Mouse (Mus musculus) kidney, adult 18-20 months (tissue): Measurements from ENCODE around the gene Gm28048.
A peak's percentile ranks its signal among the peaks of the same experiment; 100 is the strongest.

Source experiments
- DNase-seq: peaks from one replicate; pipeline ENCODE4 v3.0.0; 2021

The Gm28048 gene

DNA sequence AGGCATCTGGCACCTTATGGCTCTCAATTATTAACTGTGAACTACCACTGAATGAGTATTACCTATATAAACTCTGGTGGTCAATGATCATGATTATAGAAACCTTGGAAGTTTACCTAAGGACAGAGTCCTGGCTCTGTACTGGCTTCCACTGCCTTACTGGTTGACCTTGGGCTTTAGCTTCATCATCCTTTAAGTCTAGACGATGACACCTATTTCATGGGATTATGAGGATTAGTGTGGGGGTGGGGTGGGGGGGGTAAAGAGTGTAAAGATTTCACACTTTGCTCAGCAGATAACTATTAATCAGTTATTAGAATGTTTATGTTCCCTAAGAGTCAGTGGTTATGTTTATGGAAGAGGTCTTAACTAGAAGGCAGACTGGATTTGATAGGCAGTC is 7.9 kb upstream of the Gm28048 start:
- DNase-seq = no peak

DNA sequence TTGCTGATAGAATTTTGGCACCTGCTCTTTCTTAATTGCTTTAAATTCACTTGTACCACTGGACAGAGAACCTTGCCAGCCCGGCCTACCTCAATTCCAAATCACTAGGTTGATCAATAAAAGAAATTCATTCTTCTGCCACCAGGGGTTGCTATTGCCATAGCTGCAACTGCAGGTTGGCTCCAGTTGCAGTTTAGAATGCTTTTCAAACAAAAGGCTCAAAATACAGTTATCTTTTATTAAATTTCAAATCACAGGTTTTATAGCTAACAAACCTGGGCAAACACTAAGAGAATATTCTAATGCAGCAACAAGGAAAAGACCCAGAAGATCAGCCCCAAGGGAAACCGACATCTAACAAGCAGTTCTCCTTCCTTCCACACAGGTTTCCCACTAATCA is 5.5 kb upstream of the Gm28048 start:
- DNase-seq = no peak

DNA sequence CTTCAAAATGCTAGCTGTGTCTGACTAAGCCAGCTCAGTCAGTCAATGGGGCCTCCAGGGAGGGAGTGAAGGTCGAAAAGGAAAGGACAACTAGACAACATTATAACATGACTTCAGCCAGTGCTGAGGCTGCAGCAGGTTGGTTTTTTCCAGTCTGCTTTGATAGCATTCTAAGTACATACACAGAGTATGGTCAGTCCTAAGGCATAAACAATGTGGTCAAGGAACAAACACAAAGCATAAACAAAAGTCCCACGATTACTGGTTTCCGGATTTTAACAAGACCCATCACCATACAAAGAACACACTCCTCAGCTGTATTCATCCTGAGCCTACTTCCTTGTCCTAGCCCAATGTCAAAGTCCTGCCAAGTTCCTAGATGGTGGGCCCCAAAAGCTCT is 3.6 kb upstream of the Gm28048 start:
- DNase-seq = no peak

DNA sequence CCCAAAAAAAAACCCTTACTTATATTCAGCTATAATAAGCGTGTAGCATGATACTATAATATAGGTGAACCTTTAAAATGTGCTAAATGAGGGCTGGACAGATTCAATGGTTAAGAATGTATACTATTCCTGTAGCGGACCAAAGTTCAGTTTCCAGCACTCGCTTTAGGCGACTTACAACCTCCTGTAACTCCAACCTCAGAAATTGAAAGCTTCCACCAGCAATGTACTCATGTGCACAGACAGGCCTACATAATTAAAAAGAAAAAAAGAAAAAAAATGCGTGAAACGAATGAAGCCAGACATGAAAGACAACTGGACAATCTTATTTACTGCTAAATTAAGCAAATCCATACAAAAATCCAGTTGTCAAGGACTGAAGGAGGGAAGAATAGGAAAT is 956 bp upstream of the Gm28048 start:
- no peak for DNase-seq

DNA sequence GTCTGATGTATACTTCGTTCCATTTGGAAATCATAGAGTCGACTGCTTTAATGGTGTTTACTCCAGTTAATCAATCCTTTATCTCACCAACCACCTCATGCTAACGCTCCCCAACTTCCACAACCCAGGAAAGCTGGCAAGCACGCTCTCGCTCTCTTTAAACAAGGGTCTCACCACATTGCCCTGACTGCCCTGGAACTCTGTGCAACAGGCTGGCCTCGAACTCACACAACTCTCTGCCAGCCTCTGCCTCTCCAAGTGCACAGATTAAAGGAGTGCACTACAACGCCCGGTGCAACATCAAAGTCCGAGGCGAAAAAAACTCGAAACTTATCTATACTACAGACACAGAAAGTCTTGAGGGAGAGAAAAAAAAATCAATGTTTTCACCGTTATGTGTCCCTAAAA is 343 bp downstream of the Gm28048 start:
- DNase-seq = no peak

DNA sequence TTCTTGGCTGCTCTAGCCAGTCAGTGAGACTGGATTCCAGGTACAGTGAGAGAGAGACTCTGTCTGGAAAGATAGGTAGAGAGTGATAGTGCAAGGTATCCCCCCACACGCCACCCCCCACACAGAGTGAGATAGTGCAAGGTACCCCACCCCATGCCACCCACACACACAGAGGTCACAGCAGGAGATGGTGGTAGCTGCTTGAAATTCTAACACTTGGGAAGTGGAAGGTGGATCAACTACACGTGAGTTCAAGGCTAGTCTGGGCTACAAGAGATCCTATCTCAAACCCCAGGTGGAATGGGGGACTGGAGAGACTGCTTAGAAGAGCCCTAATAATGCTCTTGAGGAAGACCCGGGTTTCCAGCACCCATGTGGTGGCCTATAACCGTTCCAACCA is 849 bp downstream of the Gm28048 start:
- DNase-seq = no peak

DNA sequence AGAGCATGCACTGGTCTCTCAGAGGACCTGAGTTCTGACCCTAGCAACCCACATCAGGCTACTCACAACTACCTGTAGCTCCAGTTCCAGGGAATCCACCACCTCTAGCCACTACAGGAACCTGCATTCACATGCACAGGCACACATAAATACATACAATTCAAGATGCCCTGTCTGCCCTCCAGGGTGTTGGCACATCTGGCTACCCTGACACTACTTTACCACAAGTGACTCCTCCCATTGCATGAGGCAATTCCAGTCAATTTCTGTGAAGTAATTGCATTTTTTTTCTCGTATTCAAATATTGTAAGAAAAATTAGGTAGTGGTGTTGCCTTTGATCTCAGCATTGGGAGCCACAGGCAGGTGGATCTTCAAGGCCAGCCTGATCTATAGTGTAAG is 2.7 kb downstream of the Gm28048 start:
- DNase-seq = no peak

DNA sequence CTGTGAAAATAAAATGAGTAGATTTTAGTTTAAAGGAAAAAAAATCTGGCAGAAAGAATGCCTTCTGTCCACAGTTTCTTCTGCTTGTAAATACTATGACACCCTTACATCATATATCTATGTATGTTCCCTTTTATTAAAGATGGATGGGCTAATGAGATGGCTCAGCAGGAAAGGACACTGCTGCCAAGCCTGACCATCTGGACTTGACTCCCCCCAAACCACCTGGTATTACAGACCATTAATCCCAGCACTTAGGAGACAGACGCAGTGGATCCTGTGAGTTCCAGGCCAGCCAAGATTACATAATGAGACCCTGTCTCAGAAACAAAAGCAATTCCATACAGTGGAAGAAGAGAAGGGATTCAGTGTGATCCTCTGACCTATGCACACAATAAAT is 3.2 kb downstream of the Gm28048 start:
- DNase-seq = no peak

DNA sequence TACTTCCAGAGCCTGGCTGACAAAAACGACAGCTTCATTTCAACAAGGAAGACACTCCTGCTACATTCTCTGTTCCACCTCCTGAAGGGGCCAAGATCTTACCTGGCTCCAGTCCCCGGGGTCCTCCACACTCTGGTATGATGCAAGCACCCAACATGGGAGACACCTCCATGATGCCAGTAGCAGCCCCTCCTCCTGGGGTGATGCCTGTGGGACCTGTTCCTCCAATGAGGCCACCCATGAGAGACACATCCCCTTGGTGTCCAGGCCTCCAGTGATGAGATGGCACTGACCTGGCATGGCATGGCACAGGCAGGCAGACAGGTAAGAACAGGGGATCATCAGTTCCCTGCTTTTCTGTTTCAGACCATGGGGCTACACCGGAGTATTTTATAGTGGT is 3.7 kb downstream of the Gm28048 start:
- DNase-seq = no peak

DNA sequence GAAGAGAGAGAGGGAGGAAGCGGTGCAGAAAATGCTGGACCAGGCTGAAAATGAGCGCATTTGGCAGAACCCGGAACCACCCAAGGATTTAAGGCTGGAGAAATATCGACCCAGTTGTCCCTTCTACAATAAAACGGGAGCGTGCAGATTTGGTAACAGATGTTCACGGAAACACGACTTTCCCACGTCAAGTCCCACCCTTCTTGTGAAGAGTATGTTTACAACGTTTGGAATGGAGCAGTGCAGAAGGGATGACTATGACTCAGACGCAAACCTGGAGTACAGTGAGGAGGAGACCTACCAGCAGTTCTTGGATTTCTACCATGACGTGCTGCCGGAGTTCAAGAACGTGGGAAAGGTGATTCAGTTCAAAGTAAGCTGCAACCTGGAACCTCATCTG is 8.3 kb downstream of the Gm28048 start:
- no peak for DNase-seq

DNA sequence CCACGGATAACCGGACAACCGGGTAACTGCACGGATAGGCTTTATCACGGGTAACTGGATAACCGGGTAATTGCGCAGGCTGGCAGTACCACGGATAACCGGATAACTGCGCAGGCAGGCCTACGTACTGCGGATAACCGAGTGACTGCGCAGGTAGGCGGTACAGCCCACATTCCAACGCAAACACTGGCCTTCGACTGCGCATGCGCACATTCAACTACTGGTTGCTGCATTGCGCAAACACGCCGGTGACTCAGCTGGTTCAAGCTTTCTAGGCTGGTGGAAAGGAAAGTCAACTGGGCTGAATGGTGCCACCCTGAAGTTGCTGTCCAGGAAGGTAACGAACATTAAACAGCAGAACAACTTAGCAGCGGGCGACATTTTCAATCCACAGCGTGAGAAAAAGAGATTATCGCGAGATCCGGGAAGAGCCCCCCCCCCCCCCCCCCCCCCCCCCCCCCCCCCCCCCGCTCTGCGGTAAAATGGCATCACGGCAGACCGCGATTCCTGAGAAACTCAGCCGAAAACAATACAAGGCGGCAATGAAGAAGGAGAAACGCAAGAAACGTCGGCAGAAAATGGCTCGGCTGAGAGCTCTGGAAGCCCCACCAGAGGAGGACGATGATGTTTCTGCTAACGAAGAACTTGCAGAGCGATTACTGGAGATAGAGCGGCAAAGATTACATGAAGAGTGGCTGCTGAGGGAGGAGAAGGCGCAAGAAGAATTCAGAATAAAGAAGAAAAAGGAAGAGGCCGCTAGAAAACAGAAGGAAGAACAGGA is 9.0 kb downstream of the Gm28048 start:
- DNase-seq = peak; percentile 87

DNA sequence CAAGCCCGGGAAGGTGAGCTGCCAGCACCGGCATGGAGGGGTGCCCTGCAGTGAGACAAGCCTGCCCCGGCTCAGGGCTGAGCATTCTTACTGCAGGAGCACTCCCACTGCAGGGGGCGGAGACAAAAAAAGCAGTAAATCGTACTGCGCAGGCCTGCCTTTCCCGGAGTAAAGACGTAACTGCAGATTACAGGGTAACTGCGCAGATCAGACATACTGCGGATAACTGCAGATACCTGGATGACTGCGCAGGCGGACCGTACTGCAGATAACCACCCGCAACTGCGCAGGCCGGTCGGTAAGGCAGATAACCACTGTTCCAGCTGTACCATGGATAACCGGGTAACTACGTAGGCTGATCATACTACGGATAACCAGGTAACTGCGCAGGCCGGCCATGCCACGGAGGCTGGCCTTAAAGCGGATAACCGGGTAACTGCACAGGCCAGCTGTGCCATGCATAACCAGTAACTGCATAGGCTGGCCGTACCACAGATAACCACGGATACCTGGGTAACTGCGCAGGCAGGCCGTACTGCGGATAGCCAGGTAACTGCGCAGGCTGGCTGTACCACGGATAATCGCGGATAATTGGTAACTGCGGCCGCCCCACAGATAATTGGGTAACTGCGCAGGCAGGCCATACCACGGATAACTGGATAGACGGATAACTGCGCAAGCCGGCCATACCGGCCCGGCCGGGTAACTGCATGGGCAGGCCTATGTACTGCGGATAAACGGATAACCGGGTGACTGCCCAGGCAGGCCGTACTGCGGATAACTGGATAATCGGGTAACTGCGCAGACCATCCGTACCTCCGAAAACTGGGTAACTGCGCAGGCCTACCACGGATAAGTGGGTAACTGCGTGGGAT is 9.8 kb downstream of the Gm28048 start, which contains the start of gene Zrsr1:
Gene Zrsr1 (plus strand): TSS at position 171 of the 875 bp plus-strand sequence.
- DNase-seq = peak; percentile 80

DNA sequence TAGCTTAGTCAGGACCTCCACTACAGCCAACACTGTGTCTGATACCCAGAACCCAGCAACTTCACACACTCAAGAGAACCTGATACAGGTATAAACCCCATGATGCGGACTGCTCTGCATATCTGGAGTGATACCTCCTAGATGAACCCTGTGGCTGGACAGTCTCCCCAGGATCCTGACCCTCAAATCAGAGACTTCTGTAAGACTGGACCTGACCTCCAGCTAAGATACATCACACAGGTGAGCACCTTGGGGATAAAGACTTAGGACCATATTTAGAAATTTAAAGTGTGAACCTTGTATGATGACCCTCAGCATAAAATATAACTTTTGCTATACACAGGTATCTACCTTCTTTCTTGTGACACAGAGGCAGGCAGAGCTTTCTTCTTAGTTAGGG is 11.3 kb downstream of the Gm28048 start:
- no peak for DNase-seq

DNA sequence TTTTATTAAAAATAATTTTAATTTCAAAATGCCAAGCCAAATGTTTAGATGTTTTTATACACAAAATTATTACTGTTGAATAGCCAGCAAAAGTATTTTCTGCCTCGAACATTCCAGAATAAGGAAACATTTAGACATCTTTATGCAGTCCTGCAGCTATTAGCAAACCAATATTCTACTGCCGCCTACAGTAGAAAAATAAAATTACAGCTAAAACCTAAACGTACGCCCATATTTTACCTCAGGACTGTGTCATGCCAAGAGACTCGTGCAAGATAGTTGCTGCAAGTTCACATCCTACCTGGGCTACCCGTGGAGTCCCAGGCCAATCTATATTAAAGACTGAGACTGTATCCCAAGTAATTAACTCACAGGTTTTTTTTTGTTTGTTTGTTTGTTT is 12.4 kb downstream of the Gm28048 start:
- no peak for DNase-seq

DNA sequence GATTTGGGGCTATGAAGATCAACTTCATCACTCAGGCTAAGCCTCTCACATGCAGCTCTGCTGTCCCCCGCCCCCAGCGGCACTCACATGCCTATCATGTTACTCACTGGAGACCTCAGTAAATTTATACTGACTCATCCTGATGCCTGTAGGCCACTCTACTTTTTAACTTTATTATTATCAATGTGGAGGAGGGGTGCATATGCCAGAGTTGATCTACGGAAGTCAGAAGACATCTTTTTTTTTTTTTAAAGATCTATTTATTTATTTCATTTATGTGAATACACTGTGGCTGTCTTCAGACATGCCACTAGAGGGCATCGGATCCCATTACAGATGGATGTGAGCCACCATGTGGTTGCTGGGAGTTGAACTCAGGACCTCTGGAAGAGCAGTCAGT is 16.4 kb downstream of the Gm28048 start:
- DNase-seq = no peak

DNA sequence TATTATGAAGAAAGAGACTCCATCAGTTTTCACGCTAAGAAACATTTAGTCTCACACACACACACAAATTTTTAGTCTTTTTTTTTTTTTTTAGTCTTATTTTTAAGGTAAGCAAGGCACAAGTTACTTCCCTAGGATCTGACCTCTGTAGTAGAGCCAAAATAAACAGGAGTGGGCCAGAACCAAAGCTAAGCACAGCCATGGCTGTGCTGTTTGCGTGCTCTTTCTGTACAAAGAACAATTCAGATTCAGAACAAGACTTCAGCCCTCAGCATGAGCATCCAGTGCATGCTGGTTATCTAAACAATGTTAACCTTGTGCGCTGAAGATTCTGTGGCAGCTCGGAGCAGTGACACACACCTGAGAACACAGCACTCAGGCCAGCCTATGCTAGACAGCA is 17.5 kb downstream of the Gm28048 start:
- no peak for DNase-seq

DNA sequence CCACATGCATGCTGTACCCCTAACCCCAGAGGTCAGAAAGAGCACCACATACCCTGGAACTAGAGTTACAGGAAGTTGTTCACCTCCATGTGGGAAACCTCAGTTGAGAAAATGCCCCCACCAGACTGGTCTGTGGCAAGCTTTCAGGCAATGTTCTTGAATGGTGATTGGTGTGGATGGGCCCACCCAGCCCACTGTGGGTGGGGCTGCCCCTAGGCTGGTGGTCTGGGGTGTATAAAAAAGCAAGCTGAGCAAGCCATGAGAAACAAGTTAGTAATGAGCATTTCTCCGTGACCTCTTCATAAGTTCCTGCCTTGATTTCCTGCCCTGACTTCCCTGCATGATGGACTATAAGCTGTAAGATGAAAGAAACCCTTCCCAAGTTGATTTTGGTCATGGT is 19.8 kb downstream of the Gm28048 start:
- DNase-seq = no peak

DNA sequence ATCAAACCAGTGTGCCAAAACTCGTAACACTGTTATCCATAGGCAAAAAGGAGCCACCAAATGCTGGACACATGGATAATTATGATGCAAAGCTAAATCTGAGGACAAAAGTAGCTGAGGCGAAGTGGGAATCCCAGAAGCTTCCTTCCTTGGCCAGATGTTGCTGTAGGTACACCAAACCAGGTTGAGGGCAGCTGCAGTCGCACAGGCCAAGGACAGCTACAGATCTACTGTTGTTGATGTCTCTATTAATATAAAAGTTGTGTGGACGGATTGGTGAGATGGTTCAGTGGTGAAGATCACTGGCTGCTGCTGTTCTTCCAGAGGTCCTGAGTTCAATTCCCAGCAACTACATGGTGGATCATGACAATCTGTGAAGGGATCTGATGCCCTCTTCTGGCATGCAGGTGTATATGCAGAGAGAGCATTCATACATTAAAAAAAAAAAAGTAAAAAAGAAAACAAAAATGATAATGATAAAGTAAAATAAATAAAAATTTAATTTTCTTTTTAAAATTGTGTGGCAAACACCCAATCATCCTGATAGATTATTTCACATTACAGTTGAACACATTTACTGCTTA is 24.0 kb downstream of the Gm28048 start:
- DNase-seq = no peak

DNA sequence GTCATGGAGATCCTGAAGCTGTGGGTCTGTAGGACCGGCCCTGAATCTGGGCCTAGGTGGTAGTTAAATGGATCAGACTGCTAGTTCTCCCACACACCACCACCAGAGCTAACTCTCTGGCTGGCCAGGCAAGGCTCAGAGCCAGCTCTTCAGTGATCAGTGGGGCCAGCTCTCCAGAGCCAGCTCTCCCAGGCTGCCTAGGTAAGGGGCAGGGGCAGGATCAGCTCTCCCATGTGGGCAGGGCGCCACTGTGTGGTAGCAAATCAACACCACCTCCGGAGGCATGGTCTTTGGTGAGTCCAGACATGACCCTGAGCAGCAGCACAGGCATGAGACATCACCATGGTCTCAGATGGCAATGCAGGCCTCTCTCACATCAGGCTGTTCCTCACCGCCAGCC is 25.1 kb downstream of the Gm28048 start:
- peak; percentile 80 for DNase-seq

DNA sequence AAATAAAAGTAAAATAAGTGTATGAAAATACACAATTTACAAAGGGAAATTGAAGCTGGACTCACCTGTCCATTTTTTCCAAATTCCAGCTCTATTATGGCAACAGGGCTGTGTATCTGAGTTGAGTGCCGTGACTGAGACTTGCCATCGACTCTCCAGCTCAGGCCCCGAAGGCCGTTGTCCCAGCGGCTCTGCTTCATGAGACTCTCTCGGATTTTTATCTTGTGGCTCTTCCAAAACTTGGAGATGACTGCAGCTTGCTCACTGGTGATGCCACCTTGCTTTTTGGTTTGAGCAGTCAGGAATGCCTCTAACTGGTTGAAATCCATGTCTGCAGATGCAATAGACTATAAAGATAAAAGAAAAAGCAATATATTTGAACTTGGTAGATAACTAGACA is 25.5 kb downstream of the Gm28048 start:
- no peak for DNase-seq

DNA sequence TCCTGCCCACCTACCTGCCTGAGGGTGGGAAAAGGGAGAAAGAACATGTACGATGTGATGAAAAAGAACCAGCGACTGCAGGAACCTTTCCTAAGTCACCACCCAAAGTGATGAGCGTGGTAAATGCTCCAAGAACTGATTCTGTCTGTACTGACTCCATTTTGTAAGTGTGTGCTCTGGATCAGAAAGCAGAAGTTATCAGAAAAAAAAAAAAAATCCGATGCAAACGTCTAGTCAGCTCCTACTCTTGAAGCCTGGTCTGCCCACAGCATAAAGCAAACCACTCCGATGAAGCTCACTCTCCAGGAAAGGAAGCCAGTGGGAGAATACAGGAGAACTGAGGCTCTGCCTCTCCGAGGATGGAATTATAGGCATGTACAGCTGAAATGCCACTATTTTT is 29.2 kb downstream of the Gm28048 start:
- DNase-seq = no peak

DNA sequence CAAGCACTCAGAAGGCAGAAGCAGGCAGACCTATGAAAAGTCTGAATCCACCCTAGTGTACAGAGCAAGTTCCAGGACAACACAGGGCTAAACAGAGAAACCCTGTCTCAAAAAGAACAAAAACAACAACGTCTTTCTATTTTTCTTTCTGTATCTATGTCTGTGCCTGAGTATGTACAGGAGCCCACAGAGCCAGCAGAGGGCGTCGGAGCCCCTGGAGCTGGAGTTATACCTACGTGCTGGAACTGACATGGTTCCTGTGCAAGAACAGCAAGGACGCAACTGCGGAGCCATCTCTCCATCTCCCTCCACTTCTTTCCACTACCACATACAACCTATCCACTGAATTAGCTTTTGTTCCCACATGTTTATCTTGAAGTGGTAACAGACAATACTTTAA is 31.8 kb downstream of the Gm28048 start:
- no peak for DNase-seq

DNA sequence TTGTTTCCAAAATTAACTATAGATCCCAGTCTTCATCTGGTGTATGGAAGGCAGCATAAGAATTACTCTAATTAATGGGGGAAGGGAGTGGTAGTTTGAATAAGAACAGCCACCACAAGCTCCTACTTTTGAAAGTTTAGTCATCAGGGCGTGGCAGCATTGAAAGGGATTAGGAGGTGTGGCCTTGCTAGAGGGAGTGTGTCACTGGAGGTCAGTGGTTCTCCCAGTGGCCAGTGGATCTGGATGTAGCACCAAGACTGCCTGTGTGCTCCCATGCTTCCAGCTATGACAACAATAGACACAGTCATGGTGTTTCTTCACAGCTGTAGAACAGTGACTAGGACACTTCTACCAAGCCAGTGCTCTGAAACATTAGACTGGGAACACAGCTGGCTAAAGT is 32.8 kb downstream of the Gm28048 start:
- DNase-seq = no peak

DNA sequence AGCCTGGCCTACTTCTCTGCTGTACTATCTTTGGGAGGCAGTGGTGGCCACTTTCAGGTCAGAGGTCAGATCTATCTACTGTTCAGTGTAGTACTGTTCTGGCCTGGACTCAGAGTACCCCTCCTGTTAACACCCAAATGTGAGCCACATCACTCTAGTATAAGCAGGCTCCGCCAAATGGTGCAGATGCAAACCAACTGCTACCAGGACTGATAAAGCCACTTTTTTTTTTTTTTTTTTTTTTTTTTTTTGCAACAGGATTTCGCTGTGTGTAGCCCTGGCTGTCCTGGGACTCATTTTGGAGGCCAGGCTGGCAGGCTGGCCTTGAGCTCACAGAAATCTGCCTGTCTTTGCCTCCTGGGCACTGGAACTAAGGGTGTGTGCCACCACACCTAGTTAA is 42.9 kb downstream of the Gm28048 start:
- DNase-seq = no peak
